Mouse (Mus musculus): ENCODE measurements around the gene Acad12. TPM values are rescaled to one million over a fixed set of nuclear protein-coding genes. Genes with fewer than 3 reads are reported as not detected.

Gene Acad12
- 99.9 TPM for polyA plus RNA-seq (2014; fragmentation: Illumina TruSeq; extraction: RNeasy Lipid Tissue Mini Kit (QIAGEN cat#74804); ENCODE audit: low read depth, low replicate concordance)

DNA sequence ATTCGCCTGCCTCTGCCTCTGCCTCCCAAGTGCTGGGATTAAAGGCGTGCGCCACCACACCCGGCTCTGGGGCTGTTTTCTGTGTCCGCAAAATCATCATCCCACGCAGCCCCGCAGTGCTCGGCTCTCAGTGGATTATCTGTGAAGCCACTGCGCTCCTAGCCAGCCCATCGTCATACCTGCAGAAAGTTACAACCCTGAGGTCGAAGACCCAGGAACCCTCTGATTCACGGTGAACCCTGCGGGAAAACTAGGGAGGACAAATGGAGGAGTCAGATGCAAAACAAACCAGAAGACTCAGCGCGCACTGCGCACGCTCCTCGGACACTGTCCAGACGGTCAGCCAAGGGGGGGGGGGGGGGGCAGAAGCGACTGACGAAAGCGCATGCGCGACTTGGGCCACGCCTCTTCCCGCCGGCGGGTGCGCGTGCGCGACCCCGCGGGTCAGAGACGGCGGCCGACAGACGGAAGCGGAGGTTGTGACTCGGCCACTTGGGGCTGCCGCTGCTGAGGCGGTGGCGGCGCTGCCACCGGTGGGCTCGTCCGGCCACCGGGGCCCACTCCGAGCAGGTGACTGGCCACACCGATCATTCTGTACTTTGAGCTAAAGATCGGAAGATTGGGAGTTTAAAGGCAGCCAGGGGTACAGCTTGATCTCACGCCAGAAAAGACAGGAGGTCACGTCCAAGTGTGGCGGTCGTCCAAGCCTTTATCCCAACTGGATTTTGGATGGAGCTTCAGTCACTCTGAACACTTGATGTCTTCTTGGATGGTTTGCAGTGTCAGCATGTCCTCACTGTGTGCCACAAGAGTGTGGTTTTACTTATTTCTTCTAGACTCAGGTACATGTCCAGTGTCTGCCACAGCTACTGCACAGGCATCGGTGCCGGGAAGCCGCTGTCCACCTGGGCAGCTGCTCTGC lies at the start of gene Acad12:
Acad12 (minus strand) TSS at position 347 of the 922 bp plus-strand sequence.

DNA sequence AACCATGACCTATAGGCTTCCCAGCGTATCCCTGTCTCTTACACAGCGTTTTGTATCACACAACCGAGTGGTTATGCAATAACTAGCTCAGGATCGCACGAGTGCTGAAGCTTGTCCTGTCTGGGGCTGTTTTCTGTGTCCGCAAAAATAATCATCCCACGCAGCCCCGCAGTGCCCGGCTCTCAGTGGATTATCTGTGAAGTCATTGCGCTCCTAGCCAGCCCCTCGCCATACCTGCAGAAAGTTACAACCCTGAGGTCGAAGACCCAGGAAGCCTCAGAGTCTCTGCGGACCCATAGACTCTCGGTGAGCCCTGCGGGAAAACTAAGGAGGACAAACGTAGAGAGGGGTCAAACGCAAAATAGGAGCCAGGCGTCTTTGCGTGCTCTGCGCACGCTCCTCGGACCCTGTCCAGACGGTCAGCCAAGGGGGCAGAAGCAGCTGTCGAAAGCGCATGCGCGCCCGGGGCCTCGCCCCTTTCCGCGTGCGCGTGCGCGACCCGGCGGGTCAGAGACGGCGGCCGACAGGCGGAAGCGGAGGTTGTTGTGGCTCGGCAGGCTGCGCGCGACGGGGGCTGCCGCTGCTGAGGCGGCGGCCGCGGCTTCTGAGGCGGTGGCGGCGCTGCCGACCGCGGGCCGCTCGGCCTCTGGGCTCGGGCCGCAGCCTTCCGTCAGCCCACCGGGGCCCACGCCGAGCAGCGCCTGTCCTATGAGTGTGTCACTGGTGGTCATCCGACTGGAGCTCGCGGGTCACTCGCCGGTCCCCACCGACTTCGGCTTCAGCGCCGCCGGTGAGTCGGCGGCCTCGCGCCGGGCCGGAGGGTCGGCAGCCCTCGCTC lies 41.5 kb upstream of the Acad12 start, which contains the start of the genes Acad10 and Brap:
Acad10 (minus strand) TSS at position 456 of the 838 bp plus-strand sequence.
Brap (plus strand) TSS at position 505 of the 838 bp plus-strand sequence.

DNA sequence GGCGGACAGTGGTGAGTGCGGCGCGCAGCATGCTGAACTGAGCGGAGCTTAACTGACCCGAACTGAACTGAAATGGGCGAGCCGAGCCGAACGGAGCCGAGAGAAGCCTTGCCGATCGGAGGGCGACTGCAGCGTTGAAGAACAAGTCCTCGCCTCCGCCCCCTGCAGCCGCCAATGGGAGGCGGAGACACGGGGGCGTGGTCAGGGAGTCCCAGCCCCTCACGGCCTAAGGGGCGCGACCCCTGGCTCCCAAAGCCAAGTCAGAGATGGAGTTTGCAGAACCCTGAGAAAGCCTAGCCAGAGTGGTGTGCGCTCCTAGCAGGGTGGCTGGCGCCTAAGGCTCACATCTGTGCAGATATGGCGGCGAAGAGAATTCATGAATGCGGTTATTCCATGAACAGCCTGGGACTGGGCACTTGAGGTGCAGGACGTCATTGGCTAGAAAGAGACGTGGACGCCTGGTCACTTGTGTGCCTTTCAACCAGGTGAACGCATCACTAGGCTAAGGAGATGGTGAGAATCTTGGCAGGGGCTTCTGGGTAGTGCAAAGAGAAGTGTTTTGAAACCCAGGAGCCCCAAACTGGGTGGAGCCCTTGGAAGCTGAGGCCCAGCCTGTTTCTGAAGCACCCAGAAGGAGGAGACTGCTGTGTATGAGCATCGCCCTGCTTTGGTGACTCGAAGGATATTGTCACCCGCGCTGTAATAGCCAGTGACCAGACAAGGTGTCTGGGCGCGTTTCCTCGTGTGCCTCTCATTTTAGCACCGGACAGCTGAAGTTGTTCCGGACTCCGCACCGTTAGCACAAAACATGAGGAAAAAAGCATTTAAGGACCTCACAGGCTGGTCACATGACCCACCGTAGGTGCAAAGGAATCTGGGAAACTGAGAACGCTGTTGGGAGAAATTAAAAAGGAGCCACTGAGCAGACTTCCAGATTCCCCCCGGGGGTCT lies 25.0 kb downstream of the Acad12 start, which contains the start of gene Aldh2:
Aldh2 (minus strand) TSS at position 374 of the 951 bp plus-strand sequence.

Other genes starting within 250 kb of the Acad12 start
- gene Trafd1, start 233.3 kb downstream of the Acad12 start, polyA plus RNA-seq (2014; fragmentation: Illumina TruSeq; extraction: RNeasy Lipid Tissue Mini Kit (QIAGEN cat#74804); ENCODE audit: low read depth, low replicate concordance) = 72.0 TPM
- 15.9 TPM for gene Naa25, start 221.0 kb downstream of the Acad12 start, polyA plus RNA-seq (2014; fragmentation: Illumina TruSeq; extraction: RNeasy Lipid Tissue Mini Kit (QIAGEN cat#74804); ENCODE audit: low read depth, low replicate concordance)
- gene Tmem116, start 167.0 kb downstream of the Acad12 start, polyA plus RNA-seq (2014; fragmentation: Illumina TruSeq; extraction: RNeasy Lipid Tissue Mini Kit (QIAGEN cat#74804); ENCODE audit: low read depth, low replicate concordance) = 8.3 TPM
- 85.9 TPM for gene Erp29, start 166.4 kb downstream of the Acad12 start, polyA plus RNA-seq (2014; fragmentation: Illumina TruSeq; extraction: RNeasy Lipid Tissue Mini Kit (QIAGEN cat#74804); ENCODE audit: low read depth, low replicate concordance)
- not detected for gene Adam1b, start 115.5 kb downstream of the Acad12 start, polyA plus RNA-seq (2014; fragmentation: Illumina TruSeq; extraction: RNeasy Lipid Tissue Mini Kit (QIAGEN cat#74804); ENCODE audit: low read depth, low replicate concordance)
- gene Adam1a, start 73.5 kb downstream of the Acad12 start, polyA plus RNA-seq (2014; fragmentation: Illumina TruSeq; extraction: RNeasy Lipid Tissue Mini Kit (QIAGEN cat#74804); ENCODE audit: low read depth, low replicate concordance) = 4.3 TPM
- gene Gm42878, start 73.5 kb downstream of the Acad12 start, polyA plus RNA-seq (2014; fragmentation: Illumina TruSeq; extraction: RNeasy Lipid Tissue Mini Kit (QIAGEN cat#74804); ENCODE audit: low read depth, low replicate concordance) = not detected
- 107 TPM for gene Mapkapk5, start 73.0 kb downstream of the Acad12 start, polyA plus RNA-seq (2014; fragmentation: Illumina TruSeq; extraction: RNeasy Lipid Tissue Mini Kit (QIAGEN cat#74804); ENCODE audit: low read depth, low replicate concordance)
- gene Aldh2, start 25.1 kb downstream of the Acad12 start, polyA plus RNA-seq (2014; fragmentation: Illumina TruSeq; extraction: RNeasy Lipid Tissue Mini Kit (QIAGEN cat#74804); ENCODE audit: low read depth, low replicate concordance) = 503 TPM
- 4.5 TPM for gene Acad10, start 41.6 kb upstream of the Acad12 start, polyA plus RNA-seq (2014; fragmentation: Illumina TruSeq; extraction: RNeasy Lipid Tissue Mini Kit (QIAGEN cat#74804); ENCODE audit: low read depth, low replicate concordance)
- 27.0 TPM for gene Brap, start 41.6 kb upstream of the Acad12 start, polyA plus RNA-seq (2014; fragmentation: Illumina TruSeq; extraction: RNeasy Lipid Tissue Mini Kit (QIAGEN cat#74804); ENCODE audit: low read depth, low replicate concordance)
- 97.6 TPM for gene Atxn2, start 92.4 kb upstream of the Acad12 start, polyA plus RNA-seq (2014; fragmentation: Illumina TruSeq; extraction: RNeasy Lipid Tissue Mini Kit (QIAGEN cat#74804); ENCODE audit: low read depth, low replicate concordance)
- 18.7 TPM for gene Sh2b3, start 218.7 kb upstream of the Acad12 start, polyA plus RNA-seq (2014; fragmentation: Illumina TruSeq; extraction: RNeasy Lipid Tissue Mini Kit (QIAGEN cat#74804); ENCODE audit: low read depth, low replicate concordance)
- gene Pheta1, start 230.0 kb upstream of the Acad12 start, polyA plus RNA-seq (2014; fragmentation: Illumina TruSeq; extraction: RNeasy Lipid Tissue Mini Kit (QIAGEN cat#74804); ENCODE audit: low read depth, low replicate concordance) = 11.6 TPM

Data from heart, adult 10 weeks (tissue).